Mouse (Mus musculus): ENCODE data around the gene Tube1. TPM values are rescaled to one million over a fixed set of nuclear protein-coding genes. Genes with fewer than 3 reads are reported as not detected.

The Tube1 gene
- 1 to 10 TPM; 1.2 to 2.3 TPM for total RNA-seq (2023)

DNA sequence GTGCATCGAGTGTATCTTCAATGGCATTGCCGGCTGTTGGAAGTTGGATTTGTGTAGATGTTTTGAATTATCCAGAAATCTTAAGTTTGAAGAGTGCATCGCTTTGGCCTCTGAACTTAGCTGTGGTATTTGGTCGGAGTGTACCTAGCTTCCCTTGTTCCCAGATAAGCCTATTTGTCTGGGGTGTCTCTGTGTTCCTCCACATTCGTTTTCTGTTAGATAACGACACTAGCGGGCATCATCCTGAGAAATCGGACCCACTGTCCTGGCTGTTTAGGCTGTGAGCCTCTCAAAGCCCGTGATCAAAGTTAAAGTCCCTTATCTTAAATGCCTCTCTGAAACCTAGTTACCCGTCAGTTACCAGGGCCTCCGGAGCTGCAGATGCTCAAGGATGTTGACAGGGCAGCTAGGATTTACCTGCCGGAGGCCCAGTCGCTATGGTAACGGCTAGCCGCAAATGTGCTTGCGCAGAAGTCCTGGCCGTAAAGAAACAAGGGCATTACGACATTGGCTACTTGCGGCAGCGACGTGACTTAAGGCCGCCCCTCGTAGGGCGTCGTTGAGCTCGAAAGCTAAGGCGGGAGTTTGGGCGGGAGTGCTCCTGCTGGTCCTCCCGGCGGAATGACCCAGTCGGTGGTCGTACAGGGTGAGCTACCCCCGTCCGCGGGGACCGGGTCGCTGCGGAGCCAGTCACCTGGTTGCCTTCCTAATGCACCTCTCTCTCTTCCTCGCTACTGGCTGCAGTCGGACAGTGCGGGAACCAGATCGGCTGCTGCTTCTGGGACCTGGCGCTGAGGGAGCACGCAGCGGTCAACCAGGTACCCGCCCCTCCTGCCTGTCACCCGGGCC lies at the start of gene Tube1, which contains the start of gene Fam229b:
TSS of gene Tube1 (plus strand) at position 515 of the 849 bp plus-strand sequence.
TSS of gene Fam229b (minus strand) at position 453 of the 849 bp plus-strand sequence.

GRCm38 (mm10) chr10:39163694-39164093 lies 29.9 kb downstream of the Tube1 start, which contains the start of gene Ccn6:
Gene Ccn6, minus strand, starts transcription at chr10:39163794.

Other genes with a start within 250 kb of the Tube1 start
- gene Lama4, start 168.5 kb upstream of the Tube1 start, total RNA-seq (2023): under 1 TPM; 0.47 to 0.58 TPM
- gene Fam229b, start 62 bp upstream of the Tube1 start, total RNA-seq (2023): 1 to 10 TPM in 1 of 2 experiments, not detected in 1; 1.3 TPM
- 10 to 100 TPM; 22.2 to 26.3 TPM for gene Ccn6, start 29.8 kb downstream of the Tube1 start, total RNA-seq (2023)
- gene Fyn, start 234.9 kb downstream of the Tube1 start, total RNA-seq (2023): 100 to 1,000 TPM in 1 of 2 experiments, 10 to 100 TPM in 1; 98.7 to 123 TPM